In the genomic region with DNA sequence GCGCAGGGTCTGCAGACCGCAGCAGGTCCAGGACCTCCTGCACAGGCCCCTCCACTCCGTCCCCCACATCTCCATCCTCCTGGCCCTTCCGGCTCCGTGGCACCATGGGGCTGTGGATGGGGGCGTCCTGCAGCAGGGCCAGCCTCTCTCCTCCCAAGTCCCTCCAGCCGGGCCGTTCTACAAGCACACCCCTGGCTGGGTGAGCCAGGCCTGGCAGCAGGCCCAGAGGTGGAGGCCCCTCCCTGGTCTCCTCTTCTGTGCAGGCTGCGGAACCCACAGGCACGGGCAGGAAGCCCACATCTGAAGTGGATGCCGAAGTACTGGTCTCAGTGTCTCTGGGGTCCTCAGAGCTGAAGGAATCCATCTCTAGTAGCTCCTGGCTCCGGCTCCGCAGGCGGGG, we compare ENCODE assay signal across 8 mouse cellular contexts. TPM values are rescaled to one million over a fixed set of nuclear protein-coding genes. Genes with fewer than 3 reads are reported as not detected.
DNase-seq lines count a peak whose midpoint lies in the region; ATAC-seq and TF ChIP-seq lines count a peak whose summit lies in the region.

No protein-coding gene starts in this region.

- H3K9ac ChIP-seq in midbrain, embryonic 16.5 days (ENCODE audit: low read depth, low read length) = no peak overlapping the region

- no peak overlapping the region for H3K4me2 ChIP-seq in midbrain, embryonic 16.5 days (ENCODE audit: low read length)

- no peaks in the 10 kb centered on the region for H3K36me3 ChIP-seq in midbrain, embryonic 16.5 days (ENCODE audit: control insufficient read depth, insufficient read depth, low read length)

- no peaks in the 10 kb centered on the region for H3K9me3 ChIP-seq in midbrain, embryonic 16.5 days (replicated peaks; ENCODE audit: control insufficient read depth, low read length, poor library complexity, severe bottlenecking)

- 37% methylated on average over 14 of the region's 14 CpGs for WGBS in lung, adult 2 months
- 72% methylated on average over 14 of the region's 14 CpGs for WGBS in midbrain, embryonic 16.5 days

- DNase-seq in adrenal gland, postnatal 10 days = peak; percentile 52
- no peak for DNase-seq in adrenal gland, adult 8-10 months
- peak; percentile 39 to 63 for DNase-seq in lung, adult 18-20 months
- no peak for DNase-seq in lung, adult 2 months
- DNase-seq in layer of hippocampus, postnatal 10 days (ENCODE audit: low spot score in 2 of 2) = no peak
- no peak for DNase-seq in left cerebral cortex, postnatal 25 days (ENCODE audit: low spot score in 2 of 2)

- no peak overlapping the region for H3K27ac ChIP-seq in midbrain, embryonic 16.5 days (ENCODE audit: low read length)

- H3K4me3 ChIP-seq in lung, adult 2 months (replicated peaks; ENCODE audit: extremely low read depth, low read depth, low read length) = no peak overlapping the region
- no peak overlapping the region for H3K4me3 ChIP-seq in midbrain, embryonic 16.5 days (ENCODE audit: low read depth, low read length)

- H3K27me3 ChIP-seq in midbrain, embryonic 16.5 days (ENCODE audit: control insufficient read depth, insufficient read depth, low read depth, low read length) = no peaks in the 10 kb centered on the region

- intact Hi-C loops in left cerebral cortex, postnatal 25 days (cut with DNase I) = no loop called here

- TF ChIP-seq CTCF in lung, adult 2 months (IDR thresholded peaks at IDR 0.05; ENCODE audit: insufficient read depth, low read length) = no peak

- no peaks in the 10 kb centered on the region for H3K4me1 ChIP-seq in lung, adult 2 months (ENCODE audit: control insufficient read depth, insufficient read depth, low read length)
- H3K4me1 ChIP-seq in midbrain, embryonic 16.5 days (ENCODE audit: control insufficient read depth, insufficient read depth, low read length) = no peaks in the 10 kb centered on the region

- peak; percentile 74 to 81 for ATAC-seq in hematopoietic stem cell, adult 5-6 weeks (replicated peaks in 1 of 2; ENCODE audit: insufficient read depth in 1 of 2, low FRiP score in 2 of 2, low TSS enrichment in 1 of 2, low read depth in 1 of 2, poor library complexity in 2 of 2, severe bottlenecking in 2 of 2)
- 0 out of 2 replicates have a peak, but pooled peaks have one; percentile 46 for ATAC-seq in midbrain, embryonic 16.5 days

- no peak for TF ChIP-seq POLR2A in lung, adult 2 months (IDR thresholded peaks at IDR 0.05; ENCODE audit: borderline replicate concordance, extremely low read depth, low read depth, low read length)

RNA-seq across cellular contexts. Expression of a gene that starts 21.1 kb away (rescaled TPM):
- 1 to 10 TPM; 3.2 to 4.6 TPM for total RNA-seq in adrenal gland, postnatal 10 days (2021)
- 1 to 10 TPM; 1.5 to 4.4 (median 3.3) TPM for total RNA-seq in adrenal gland, adult 8-10 months (2022)
- 2.3 and 5.3 TPM in 2 replicates for polyA plus RNA-seq in lung, adult 2 months (2012; rRNA removed)
- total RNA-seq in hematopoietic stem cell, adult 5-6 weeks (2017) = not detected in 2 replicates
- 0.53 and 0.58 TPM in 2 replicates for polyA plus RNA-seq in midbrain, embryonic 16.5 days (2015; fragmentation: Nextera tagmentation; extraction: Ambion mirVana)
- total RNA-seq in layer of hippocampus, postnatal 10 days (2021) = under 1 TPM; 0.43 to 0.62 TPM
- total RNA-seq in left cerebral cortex, postnatal 25 days (2021) = under 1 TPM; 0.44 to 0.48 TPM

RNA-seq across cellular contexts. Expression of a gene that starts 57.5 kb away (rescaled TPM):
- 10 to 100 TPM; 43.1 to 50.2 TPM for total RNA-seq in adrenal gland, postnatal 10 days (2021)
- 10 to 100 TPM; 56.1 to 70.3 (median 60.7) TPM for total RNA-seq in adrenal gland, adult 8-10 months (2022)
- 65.9 and 69.9 TPM in 2 replicates for polyA plus RNA-seq in lung, adult 2 months (2012; rRNA removed)
- 37.1 and 61.6 TPM in 2 replicates for total RNA-seq in hematopoietic stem cell, adult 5-6 weeks (2017)
- 79.8 and 86.0 TPM in 2 replicates for polyA plus RNA-seq in midbrain, embryonic 16.5 days (2015; fragmentation: Nextera tagmentation; extraction: Ambion mirVana)
- total RNA-seq in layer of hippocampus, postnatal 10 days (2021) = 10 to 100 TPM; 71.1 to 73.0 TPM
- total RNA-seq in left cerebral cortex, postnatal 25 days (2021) = 10 to 100 TPM; 56.4 to 59.5 TPM

Comparison
In these comparisons a context has a peak if more than half of its experiments do, and no peak if none do; other contexts are left out.
1. DNase-seq: peak in adrenal gland, postnatal 10 days (single experiment) and lung, adult 18-20 months (2 of 2); none in adrenal gland, adult 8-10 months (single experiment), lung, adult 2 months (single experiment), layer of hippocampus, postnatal 10 days (0 of 2) and left cerebral cortex, postnatal 25 days (0 of 2).